18 mouse cellular contexts compared by ENCODE assay signal in genomic region chr10:28010756-28011155, GRCm38 (mm10).
"Had no signal": no experiment of that assay in that cellular context is flagged by ENCODE, and none has a peak within 500 bp of the region (broad histone marks: within the 10 kb centered on the region; RNA-seq: fewer than 3 reads in every experiment).

No protein-coding gene starts in this region.

- H3K27me3 ChIP-seq: midbrain, embryonic 12.5 days; neural tube, embryonic 13.5 days; neural tube, embryonic 15.5 days had no signal

- H3K9ac ChIP-seq: lung, embryonic 14.5 days; midbrain, embryonic 12.5 days; neural tube, embryonic 13.5 days; neural tube, embryonic 15.5 days had no signal

- H3K27ac ChIP-seq: midbrain, embryonic 10.5 days; midbrain, embryonic 12.5 days; neural tube, embryonic 13.5 days; neural tube, embryonic 15.5 days had no signal

- H3K4me1 ChIP-seq: midbrain, embryonic 10.5 days; midbrain, embryonic 12.5 days; neural tube, embryonic 13.5 days; neural tube, embryonic 15.5 days had no signal

- H3K36me3 ChIP-seq: midbrain, embryonic 10.5 days; midbrain, embryonic 12.5 days; neural tube, embryonic 13.5 days; neural tube, embryonic 15.5 days had no signal

- DNase-seq: lung, adult 18-20 months; lung, embryonic 14.5 days; lung, postnatal 10 days; lung, postnatal 4 days; midbrain, embryonic 14.5 days; retina, postnatal 1 day; right cerebral cortex, adult 18-20 months; right cerebral cortex, postnatal 25 days; right cerebral cortex, postnatal 4 days; spleen, adult 18-20 months; thymus, adult 18-20 months; thymus, postnatal 25 days; thymus, postnatal 4 days had no signal

- H3K4me3 ChIP-seq: midbrain, embryonic 10.5 days; midbrain, embryonic 12.5 days; myocyte; neural tube, embryonic 13.5 days; neural tube, embryonic 15.5 days had no signal

- H3K9me3 ChIP-seq: midbrain, embryonic 10.5 days; midbrain, embryonic 12.5 days; neural tube, embryonic 13.5 days; neural tube, embryonic 15.5 days had no signal
